Mouse (Mus musculus): Measurements from ENCODE around the gene Dnmbp.
A peak's percentile ranks its signal among the peaks of the same experiment; 100 is the strongest.
"Not testable (repeated sequence)": the region's sequence is repeated elsewhere in the genome, so short reads cannot be mapped to it uniquely, and the experiment has no call there.

Gene Dnmbp

DNA sequence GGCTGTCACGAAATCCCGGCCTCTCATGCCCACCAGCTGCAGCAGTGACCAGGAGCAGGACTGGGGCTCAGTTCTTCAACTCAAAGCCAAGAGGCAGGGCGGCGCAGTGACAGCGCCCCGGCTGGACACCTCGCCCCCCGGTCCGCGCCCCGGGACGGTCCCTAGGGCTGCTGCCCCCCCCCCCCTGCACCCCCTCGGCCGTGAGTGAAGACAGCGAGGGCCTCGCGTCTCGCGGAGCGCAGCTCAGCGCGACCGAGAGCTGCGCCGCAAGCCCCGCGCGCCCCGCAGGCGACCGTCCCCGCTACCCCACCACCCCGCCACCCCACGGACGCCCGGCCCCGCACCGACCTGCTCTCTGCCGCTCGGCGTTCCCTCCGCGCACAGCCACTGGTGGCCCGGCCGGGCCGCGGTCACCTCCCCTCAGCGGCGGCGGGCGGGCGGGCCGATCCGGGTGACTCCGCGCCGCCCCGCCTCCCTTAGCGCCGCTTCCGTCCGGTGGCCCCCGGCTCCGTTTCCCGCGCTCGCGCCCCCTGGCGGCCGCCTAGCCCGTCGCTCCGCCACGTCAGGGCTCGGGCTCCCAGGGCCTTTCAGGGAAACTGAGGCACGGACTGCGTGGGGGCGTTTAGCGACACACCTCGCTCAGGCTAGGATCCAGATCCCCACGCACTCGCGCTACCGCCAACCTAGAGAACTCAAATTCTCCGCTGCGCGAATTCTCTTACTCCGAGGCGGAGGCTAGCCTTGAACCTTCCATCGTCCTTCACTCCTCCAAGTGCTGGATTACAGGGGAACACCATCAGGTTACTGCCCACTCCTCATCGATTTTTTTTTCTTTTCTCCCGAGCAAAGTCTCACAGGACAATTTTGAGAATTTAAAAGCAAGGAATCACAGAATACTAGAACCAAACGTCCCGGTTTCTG is at the start of gene Dnmbp:
Gene Dnmbp (minus strand): TSS at position 423 of the 921 bp plus-strand sequence.
- DNase-seq (ENCODE audit: low spot score in 2 of 2), result peak; percentile 74 to 85

DNA sequence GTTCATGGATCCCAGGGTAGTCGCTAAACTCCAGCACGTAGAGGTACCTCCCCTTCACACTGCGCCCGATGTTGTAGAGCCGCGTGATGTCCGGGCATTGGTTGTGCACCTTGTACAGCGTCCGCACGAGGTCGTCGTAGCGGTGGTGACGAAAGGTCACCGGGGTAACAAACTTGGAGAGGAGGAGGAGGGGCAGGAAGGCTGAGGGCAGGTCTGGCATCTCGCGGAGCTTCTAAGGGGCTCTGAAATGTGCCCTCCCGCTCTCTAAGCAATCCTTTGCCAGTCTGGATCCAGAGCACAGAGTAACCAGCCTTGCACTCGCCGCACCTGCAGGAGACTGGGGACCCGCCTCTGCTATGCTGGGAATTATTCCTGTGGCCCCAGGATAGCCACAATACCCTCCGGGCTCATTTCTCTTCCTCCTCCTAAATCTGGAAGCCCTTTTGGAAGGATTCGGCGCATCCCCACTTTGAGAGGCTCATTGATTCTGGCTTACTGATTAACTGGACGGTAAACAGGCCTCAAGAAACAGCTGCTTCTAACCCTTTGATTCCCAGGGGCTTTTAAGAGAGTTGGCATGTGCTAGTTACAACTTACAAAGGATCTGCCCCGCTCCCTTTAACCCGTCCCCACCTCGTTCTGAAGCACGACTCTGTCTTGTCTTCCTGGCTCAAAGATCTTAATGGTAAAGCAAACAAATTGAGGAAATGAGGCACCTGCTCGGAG is 46.2 kb upstream of the Dnmbp start, which contains the start of gene Cpn1:
Gene Cpn1 (minus strand): TSS at position 488 of the 726 bp plus-strand sequence.
- no peak for DNase-seq (ENCODE audit: low spot score in 2 of 2)

DNA sequence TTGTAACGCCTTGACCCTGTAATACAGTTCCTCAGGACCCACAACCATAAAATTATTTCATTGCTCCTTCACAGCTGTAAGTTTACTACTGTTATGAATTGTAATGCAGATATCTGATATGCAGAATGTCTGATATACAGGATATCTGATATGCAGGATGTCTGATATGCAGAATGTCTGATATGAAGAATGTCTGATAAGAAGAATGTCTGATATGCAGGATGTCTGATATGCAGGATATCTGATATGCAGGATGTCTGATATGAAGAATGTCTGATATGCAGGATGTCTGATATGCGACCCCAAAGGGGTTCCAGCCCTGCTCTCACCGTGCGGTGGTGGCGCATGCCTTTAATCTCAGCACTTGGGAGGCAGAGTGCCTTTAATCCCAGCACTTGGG is 42.0 kb upstream of the Dnmbp start:
- no peak for DNase-seq (ENCODE audit: low spot score in 2 of 2)

DNA sequence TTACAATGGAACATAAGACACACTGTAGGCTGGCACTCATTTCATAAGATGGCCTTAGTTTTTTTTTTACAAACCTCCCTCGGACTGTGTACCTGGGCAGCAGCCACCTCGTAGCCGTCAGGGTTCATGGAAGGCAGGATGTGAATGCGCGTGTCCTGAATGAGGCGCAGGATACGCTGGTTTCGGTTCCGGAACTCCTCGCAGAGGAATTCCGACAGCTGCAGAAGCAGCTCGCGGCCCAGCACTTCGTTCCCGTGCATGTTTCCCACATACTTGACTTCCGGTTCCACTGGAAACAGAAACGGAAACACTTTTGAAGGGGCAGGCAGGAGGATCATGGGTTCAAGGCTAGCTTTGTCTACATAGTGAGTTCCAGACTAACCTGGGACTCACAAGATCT is 40.7 kb upstream of the Dnmbp start:
- no peak for DNase-seq (ENCODE audit: low spot score in 2 of 2)

DNA sequence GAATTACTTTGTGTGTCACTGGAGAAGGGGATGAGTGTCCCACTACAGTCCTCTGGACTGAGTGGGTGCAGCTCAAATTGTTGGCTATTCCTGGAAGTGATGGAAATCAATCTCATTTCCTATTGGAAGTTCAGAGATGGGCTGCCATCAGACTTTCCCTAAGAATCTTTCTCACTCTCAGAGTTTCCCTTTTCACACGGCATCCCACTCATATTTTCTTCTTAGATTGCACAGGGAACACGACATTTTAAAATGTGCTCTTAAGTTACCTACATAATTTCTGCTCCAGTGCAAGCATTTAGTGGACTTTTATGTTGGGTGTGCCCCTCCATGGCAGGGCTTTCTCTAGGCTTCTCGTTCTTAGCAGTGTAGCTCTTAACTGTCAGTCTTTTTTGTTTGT is 37.8 kb upstream of the Dnmbp start:
- DNase-seq (ENCODE audit: low spot score in 2 of 2), result no peak

DNA sequence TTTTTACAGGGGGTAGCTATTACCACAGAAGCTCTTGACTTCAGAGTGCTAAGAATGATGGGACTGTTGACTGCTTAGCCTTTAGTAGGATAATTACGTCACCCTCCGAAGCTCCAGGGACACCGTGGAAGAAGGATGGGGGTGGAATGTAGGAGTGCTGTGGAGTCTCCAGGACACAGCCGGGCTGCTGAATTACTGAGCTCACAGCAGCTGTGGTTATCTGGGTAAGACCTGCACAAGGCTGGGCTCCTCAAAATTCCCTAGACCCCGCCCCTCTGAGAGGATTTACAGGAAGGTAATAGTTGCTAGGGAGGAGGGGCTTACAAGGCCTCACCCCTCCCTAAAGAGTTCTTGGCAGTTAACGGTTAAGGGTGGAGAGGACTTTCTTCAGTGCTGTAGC is 36.7 kb upstream of the Dnmbp start:
- DNase-seq (ENCODE audit: low spot score in 2 of 2), result no peak

DNA sequence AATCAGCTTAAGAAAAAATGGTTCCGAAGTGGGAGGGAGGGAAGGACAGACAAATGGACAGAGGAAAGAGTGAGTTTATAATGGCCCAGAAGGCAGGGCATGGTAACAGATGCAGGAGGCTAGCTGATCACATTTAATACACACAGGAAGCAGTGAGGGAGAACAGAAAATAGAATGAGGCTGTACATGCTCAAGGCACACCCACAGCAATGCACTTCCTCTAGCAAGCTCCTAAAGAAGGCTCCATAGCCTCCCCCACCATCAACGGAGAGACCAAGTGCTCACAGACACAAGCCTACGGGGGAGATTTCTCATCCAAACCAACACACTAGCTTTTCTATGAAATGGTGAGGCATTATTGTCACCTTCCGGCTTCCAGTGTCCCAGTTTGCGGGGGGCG is 34.2 kb upstream of the Dnmbp start:
- no peak for DNase-seq (ENCODE audit: low spot score in 2 of 2)

DNA sequence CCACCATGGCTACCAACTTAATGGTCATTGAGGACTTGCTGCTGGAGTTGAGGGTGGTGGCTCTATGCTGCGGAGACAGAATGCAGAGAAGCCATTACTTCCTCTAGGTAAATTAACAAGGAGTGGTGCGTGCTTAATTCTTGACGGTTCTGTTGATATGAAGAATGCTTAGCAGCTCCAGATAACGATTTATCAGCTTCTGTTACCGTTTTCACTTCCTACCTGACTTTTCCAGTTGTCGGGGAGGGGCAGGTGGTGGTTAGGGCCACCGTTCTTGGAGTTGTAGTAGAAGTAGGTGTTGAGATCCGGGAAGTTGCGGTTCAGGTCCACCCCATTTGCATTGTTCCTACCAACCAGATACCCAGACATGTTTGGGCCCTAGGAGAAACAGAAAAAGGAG is 33.7 kb upstream of the Dnmbp start:
- no peak for DNase-seq (ENCODE audit: low spot score in 2 of 2)

DNA sequence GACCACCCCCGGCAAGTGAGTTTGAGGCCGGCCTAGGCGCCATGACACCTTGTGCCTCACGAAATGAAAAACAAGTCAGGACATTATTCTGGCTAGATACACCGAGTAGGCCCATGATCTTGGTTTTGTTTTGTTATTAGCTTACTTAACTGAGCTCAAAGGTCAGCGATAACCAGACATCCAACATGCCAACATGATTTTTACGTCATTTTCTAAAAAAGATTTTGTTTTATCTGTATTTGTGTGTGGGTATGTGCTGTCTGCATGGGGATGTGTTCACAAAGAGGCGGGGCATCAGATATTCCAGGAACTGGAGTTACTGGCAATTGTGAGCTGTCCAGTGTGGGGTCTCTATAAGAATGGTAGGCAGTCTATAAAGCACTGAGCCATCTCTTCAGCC is 32.1 kb upstream of the Dnmbp start:
- DNase-seq (ENCODE audit: low spot score in 2 of 2), result no peak

DNA sequence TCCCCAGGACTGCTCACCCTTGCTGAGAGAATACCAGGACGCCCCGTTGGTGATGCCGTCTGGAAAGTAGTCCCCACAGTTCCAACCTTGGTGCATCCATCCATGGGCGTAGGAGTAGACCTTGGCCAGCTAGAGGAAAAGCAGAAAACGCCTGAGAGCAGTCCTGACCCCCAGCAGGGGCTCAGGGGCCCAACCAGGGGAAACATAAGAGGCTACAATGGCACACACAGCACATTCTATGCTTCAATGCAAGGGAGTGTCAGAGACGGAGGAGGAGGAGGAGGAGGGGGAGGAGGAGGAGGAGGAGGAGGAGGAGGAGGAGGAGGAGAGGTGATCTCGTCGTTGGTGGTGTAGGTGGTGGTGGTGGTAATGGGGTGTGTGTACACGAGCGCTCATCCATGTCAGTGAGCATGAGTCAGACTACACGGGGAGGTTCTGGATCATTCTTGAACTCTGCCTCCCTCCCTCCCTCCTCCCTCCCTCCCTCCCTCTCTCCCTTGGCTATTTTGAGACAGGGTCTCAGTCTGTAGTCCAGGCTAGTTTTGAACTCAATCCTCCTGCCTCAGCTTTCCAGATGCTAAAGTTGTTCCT is 28.5 kb upstream of the Dnmbp start:
- no peak for DNase-seq (ENCODE audit: low spot score in 2 of 2)

DNA sequence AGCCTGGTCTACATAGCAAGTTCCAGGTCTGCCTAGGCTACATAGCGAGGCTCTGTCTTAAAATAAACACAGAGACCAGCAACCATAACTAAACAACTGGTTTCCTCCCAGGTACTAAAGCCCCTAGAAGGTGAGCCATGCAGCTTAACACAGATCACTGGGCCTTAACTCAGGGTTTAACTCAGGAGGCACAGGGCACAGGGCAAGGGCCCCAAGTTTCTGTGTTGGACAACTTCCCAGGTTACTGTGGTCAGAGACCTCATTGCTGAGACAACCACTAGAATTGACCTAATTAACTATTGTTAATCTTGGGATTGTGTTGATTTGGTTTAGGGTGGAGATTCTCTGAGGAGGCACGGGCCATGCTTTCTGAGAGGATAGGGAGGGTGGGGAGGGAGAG is 26.5 kb upstream of the Dnmbp start:
- DNase-seq (ENCODE audit: low spot score in 2 of 2), result no peak

DNA sequence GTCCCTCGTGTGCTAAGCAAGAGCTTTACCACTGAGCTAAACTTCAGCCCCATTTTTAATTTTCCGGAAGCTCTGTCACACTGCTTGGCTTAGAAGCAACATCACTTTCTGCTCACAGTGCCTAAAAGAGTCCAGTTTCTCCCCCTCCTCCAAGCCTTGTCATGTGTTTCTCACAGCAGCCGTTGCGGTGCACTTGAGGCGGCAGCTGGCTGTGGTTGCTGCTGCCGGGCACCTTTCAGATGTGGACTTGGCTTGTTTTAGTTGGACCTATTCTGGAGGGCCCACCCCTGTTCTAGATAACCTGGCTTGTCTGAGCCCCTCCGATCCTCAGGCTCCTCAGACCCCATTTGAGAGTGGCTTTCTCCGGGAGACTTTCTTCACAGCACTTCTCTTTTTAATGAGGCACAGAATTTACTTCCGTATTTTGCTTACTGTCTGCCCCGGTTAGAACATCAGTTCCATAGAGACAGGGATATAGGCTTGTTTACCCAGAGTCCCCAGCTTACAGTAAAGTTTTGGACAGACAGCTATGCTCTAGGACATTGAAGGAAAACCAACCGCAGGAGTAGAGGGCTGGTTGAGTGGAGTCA is 25.6 kb upstream of the Dnmbp start:
- no peak for DNase-seq (ENCODE audit: low spot score in 2 of 2)

DNA sequence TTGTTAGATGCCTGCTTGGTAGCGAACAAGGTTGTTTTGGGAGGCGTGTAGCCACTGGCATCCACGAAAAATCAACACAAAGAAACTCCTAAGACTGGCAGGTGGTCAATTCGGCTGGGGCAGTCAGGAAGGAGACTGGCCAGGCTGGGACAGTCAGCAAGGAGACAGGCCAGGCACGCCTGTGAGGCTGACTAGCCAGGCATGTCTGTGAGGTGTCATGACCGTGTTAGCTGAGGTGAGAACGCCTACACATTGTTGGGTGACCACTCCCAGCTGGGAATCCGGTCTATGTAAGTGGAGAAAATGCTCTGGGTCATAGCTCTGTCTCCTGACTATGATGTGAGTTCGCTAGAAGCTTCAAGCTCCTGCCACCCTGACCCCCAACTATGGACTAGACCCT is 22.8 kb upstream of the Dnmbp start:
- no peak for DNase-seq (ENCODE audit: low spot score in 2 of 2)

DNA sequence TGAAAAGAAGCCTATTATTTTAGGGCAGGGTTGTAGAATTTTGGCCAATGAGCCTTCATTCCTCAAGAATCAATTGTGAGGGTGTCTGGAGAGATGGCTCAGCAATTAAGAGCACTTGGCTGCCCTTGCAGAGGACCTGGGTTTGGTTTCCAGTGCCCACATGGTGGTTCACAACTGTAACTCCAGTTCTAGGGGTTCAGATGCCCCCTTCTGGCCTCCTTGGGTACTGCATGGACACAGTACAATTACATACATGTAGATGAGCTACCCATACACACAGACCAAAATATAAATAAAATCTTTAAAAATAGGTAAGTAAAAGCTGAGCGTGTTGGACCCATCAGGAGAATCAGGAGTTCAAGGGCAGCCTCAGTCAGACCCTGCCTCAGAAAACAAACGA is 21.2 kb upstream of the Dnmbp start:
- DNase-seq (ENCODE audit: low spot score in 2 of 2), result no peak

DNA sequence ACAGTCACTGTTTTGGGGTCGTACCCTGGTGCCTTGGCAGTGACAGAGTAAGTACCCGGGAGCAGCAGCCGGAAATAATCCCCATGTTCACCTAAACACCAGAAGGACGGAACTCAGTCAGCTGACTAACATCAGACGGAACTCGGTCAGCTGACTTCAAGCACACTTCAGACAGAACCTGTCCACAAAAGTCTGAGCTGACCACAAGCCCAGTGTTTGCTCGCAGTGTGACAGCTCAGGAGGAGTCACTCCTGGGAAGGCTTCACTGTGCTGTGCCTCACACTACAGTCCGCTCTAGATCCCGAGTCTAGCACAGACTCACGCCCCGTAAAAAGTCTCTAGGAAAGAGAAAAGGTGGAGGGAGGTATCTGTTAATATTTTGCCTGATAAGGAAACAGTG is 20.0 kb upstream of the Dnmbp start:
- no peak for DNase-seq (ENCODE audit: low spot score in 2 of 2)

DNA sequence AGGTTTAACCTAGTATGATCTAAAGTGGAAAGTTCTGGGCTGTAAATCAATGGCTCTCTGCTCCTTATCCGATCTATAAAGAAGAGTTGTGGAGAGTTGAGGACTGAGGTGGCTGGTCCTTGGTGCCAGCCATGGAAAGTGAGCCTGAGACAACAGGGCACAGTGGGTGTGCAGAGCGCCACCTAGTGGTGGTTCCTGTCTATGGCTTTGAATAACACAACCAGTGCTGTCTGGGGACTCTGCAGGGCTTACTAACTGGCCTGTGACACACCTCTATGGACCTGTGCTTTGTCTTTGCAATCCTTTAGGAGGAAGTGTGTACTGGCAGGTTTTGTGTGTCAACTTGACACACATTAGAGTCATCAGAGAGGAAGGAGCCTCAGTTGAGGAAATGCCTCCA is 19.2 kb upstream of the Dnmbp start:
- DNase-seq (ENCODE audit: low spot score in 2 of 2), result peak; percentile 72 to 76

DNA sequence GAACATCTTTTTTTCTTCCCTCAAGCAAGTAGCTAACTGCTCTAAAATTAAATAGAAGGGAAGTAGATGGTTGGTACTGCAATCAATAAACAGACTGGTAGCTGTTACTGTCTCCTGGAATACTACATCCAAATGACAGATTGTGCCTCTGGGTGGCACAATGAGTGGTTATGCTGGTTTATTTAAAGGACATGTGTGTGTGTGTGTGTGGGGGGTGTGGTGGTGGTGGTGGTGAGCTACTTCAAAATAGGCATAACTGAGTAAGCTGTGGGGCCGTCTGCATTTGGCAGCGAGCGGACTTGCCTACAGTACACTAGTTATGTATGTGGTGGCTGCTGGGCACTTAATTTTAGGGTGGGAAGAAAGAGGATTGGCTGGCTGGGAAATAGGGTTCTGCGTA is 17.9 kb upstream of the Dnmbp start:
- DNase-seq (ENCODE audit: low spot score in 2 of 2), result no peak

DNA sequence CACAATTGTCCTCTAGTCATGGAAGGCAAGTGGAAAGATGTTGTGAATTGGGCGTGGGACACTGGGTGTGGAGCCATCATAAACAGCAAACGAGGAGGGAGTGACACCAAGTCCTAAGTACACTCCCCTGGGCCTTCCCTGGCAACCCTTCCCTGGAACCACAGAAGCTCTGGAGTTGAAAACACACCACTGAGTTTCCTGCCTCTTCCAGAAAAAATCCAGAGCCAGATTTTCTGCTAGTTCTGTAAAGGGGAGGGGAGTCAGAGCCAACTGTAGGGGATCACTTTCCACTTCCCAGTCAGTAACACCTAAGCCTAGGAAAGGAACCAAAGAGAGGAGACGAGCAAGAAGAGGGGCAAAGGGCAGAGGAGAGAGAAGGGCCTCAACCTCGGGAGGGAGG is 17.4 kb upstream of the Dnmbp start:
- no peak for DNase-seq (ENCODE audit: low spot score in 2 of 2)

DNA sequence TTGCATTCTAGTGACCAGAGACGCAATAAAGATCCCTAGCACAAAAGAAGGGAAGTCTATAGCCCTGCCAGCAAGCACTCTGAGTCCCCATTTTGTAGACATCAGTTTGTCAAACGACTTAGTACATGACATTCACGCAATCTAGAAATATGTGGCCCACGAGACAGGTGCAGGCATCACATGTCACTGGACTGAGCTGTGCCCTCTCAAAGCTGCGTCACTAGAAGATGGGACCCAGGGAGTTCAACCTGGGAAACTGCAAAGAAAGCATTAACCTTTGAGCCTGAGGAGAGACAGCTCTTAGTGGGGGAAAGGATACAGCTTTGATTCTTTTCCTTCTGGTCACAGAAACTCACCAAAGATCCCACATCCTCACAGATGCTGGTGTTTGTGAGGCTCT is 15.3 kb upstream of the Dnmbp start:
- DNase-seq (ENCODE audit: low spot score in 2 of 2), result no peak

DNA sequence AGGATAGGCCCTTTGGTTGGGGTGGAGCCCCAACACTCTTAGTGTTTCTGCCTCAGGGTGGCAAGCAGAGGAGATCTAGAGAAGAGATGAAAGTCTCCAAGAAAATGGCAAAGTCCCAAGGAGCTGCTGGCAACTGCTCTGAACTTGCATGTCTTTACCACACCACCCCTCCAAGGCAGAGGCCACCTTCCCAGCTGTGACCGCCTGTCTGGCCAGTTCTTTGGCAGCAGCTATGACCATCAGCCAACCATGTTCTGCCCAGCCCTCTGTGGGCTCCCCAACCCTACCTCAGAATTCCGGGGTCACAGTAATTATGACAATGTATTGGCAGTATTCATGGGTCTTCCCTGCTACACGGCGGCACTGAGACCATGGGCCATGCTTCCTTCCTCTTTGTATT is 14.9 kb upstream of the Dnmbp start:
- no peak for DNase-seq (ENCODE audit: low spot score in 2 of 2)

DNA sequence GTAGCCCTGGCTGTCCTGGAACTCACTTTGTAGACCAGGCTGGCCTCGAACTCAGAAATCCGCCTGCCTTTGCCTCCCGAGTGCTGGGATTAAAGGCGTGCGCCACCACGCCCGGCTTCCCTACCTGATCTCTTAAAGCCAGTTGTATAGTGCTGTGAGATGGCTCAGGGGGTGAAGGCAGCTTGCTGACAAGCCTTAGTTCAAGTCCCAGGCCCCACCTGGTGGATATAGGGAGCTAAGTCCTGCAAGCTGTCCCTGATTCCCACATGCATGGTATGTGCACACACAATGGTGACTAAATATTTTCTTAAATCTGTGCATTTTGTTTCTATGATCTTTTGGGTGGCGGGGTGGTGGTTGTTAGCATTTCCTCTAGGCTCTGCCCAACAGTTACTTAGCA is 12.9 kb upstream of the Dnmbp start:
- not testable (repeated sequence) for DNase-seq (ENCODE audit: low spot score in 2 of 2)

DNA sequence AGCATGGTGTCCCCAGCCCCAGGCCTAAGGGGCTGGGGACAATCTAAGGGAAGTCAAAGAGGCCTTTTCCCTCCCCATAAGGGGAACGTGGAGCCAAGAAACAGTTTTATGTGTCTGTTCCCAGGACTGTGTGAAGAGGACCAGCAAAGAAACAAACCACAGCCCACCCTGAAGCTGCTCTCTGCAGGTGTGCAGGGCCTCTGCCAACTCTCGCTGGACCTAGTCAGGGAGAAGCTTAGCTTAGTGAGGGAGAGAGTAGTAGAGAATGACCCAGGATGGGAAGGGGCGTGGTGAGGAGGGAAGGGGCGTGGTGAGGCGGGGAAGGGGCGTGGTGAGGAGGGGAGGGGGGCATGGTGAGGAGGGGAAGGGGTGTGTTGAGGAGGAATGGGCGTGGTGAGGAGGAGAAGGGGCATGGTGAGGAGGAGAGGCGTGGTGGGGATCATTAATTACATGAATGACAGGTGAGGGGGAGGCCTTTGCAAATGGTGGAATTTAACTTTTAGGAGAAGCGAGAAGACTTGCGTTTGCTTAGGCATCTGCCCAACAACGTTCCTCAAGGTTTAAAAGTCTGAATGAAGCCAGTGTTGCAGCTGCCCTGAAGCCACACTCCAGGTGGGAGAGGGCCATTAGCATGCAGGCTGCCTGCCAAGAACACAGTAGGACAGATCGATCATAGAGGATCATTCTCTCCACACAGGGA is 9.3 kb upstream of the Dnmbp start:
- no peak for DNase-seq (ENCODE audit: low spot score in 2 of 2)
